Mouse (Mus musculus) right cerebral cortex, adult 2 months (tissue): ENCODE measurements around the gene 9030025P20Rik.
"Not testable (repeated sequence)": the region's sequence is repeated elsewhere in the genome, so short reads cannot be mapped to it uniquely, and the experiment has no call there.

Source experiments
- DNase-seq, 2 experiments: peaks; one replicate each; pipeline ENCODE4 v3.0.0; 2021 to 2022; ENCODE audit warnings: low spot score in 2 of 2

9030025P20Rik gene

GRCm38 (mm10) chr17:14978362-14979038 is at the start of gene 9030025P20Rik, which contains the start of gene Gm3417:
TSS of gene 9030025P20Rik (plus strand) at chr17:14978468.
TSS of gene Gm3417 (minus strand) at chr17:14978790.
- not testable (repeated sequence) for DNase-seq

- no peak for DNase-seq
These were observed 49.6 kb upstream of the 9030025P20Rik start for GRCm38 (mm10) chr17:14928631-14929030.

- DNase-seq, result no peak
These were observed 47.6 kb upstream of the 9030025P20Rik start for GRCm38 (mm10) chr17:14930697-14931096.

- DNase-seq, result no peak
These were observed 46.8 kb upstream of the 9030025P20Rik start for GRCm38 (mm10) chr17:14931469-14931868.

GRCm38 (mm10) chr17:14935280-14935679 is 43.0 kb upstream of the 9030025P20Rik start:
- not testable (repeated sequence) for DNase-seq

- no peak for DNase-seq
These were observed 42.2 kb upstream of the 9030025P20Rik start for GRCm38 (mm10) chr17:14935841-14936605.

- peak in 1 of 2 experiments; percentile 6 for DNase-seq
These were observed 36.1 kb upstream of the 9030025P20Rik start for GRCm38 (mm10) chr17:14942181-14942580.

GRCm38 (mm10) chr17:14943009-14943728 is 35.1 kb upstream of the 9030025P20Rik start, which contains the start of the genes Wdr27 and 1600012H06Rik:
TSS of gene Wdr27 (minus strand) at chr17:14943158.
TSS of gene 1600012H06Rik (plus strand) at chr17:14943184.
- DNase-seq, result peak; percentile 99

- DNase-seq, result no peak
These were observed 34.6 kb upstream of the 9030025P20Rik start for GRCm38 (mm10) chr17:14943729-14944059.

GRCm38 (mm10) chr17:14944551-14944950 is 33.7 kb upstream of the 9030025P20Rik start:
- no peak for DNase-seq

- DNase-seq, result peak in 1 of 2 experiments; percentile 7
These were observed 29.0 kb upstream of the 9030025P20Rik start for GRCm38 (mm10) chr17:14949161-14949827.

- DNase-seq, result no peak
These were observed 24.8 kb upstream of the 9030025P20Rik start for GRCm38 (mm10) chr17:14953452-14953851.

- no peak for DNase-seq
These were observed 19.5 kb upstream of the 9030025P20Rik start for GRCm38 (mm10) chr17:14958686-14959327.

- no peak for DNase-seq
These were observed 18.3 kb upstream of the 9030025P20Rik start for GRCm38 (mm10) chr17:14959979-14960378.

GRCm38 (mm10) chr17:14960520-14960919 is 17.7 kb upstream of the 9030025P20Rik start:
- DNase-seq, result peak in 1 of 2 experiments; percentile 13

GRCm38 (mm10) chr17:14960951-14961556 is 17.2 kb upstream of the 9030025P20Rik start, which contains the start of gene Phf10:
TSS of gene Phf10 (minus strand) at chr17:14961273.
- DNase-seq, result peak in 1 of 2 experiments; percentile 13

GRCm38 (mm10) chr17:14961557-14962154 is 16.6 kb upstream of the 9030025P20Rik start:
- DNase-seq, result not testable (repeated sequence)

- DNase-seq, result not testable (repeated sequence)
These were observed 9.8 kb upstream of the 9030025P20Rik start for GRCm38 (mm10) chr17:14968373-14968913.

GRCm38 (mm10) chr17:14977718-14978361 is 428 bp upstream of the 9030025P20Rik start:
- DNase-seq, result peak in 1 of 2 experiments; percentile 1
